In genomic region chr14:54742375-54742774, GRCm38 (mm10) we compare ENCODE assay signal across 14 mouse cellular contexts. TPM values are rescaled to one million over a fixed set of nuclear protein-coding genes. Genes with fewer than 3 reads are reported as not detected.
A peak's percentile ranks its signal among the peaks of the same experiment; 100 is the strongest.
DNase-seq lines count a peak whose midpoint lies in the region; ATAC-seq lines count a peak whose summit lies in the region.
"Had no signal": no experiment of that assay in that cellular context is flagged by ENCODE, and none has a peak within 500 bp of the region (broad histone marks: within the 10 kb centered on the region; RNA-seq: fewer than 3 reads in every experiment).

No protein-coding gene starts in this region.

- 40% methylated on average over 2 of the region's 2 CpGs for WGBS in kidney, embryonic 15.5 days

- no peaks in the 10 kb centered on the region for H3K9me3 ChIP-seq in kidney, embryonic 15.5 days (replicated peaks)
- H3K9me3 ChIP-seq: liver, embryonic 15.5 days had no signal

- H3K4me3 ChIP-seq in kidney, embryonic 15.5 days (replicated peaks) = no peak overlapping the region
- H3K4me3 ChIP-seq: liver, embryonic 15.5 days; myocyte had no signal

- H3K27me3 ChIP-seq in kidney, embryonic 15.5 days = no peaks in the 10 kb centered on the region
- H3K27me3 ChIP-seq: liver, embryonic 15.5 days had no signal

- H3K9ac ChIP-seq in kidney, embryonic 15.5 days = no peak overlapping the region
- H3K9ac ChIP-seq: liver, embryonic 15.5 days had no signal

- no peak overlapping the region for H3K27ac ChIP-seq in kidney, embryonic 15.5 days
- H3K27ac ChIP-seq: liver, embryonic 15.5 days had no signal

- peaks cover 11% of the 10 kb centered on the region for H3K4me1 ChIP-seq in kidney, embryonic 15.5 days

- no peaks in the 10 kb centered on the region for H3K36me3 ChIP-seq in kidney, embryonic 15.5 days
- H3K36me3 ChIP-seq: liver, embryonic 15.5 days had no signal

- no peak overlapping the region for H3K4me2 ChIP-seq in kidney, embryonic 15.5 days
- H3K4me2 ChIP-seq: liver, embryonic 15.5 days had no signal

- DNase-seq in kidney, adult 11 months = peak; percentile 89
- DNase-seq in adrenal gland, postnatal 36 days = peak; percentile 60 to 66
- DNase-seq in kidney, adult 18-20 months = peak; percentile 75
- DNase-seq in lung, postnatal 36 days = peak; percentile 31
- DNase-seq in thymus, postnatal 0 days (ENCODE audit: low spot score) = no peak
- DNase-seq in right cerebral cortex, postnatal 4 days = no peak
- DNase-seq in frontal cortex, adult 2 months (ENCODE audit: extremely low spot score in 1 of 2, low spot score in 1 of 2) = no peak
- DNase-seq: B cell, adult 2 months; heart, postnatal 4 days; layer of hippocampus, postnatal 36 days had no signal

- ATAC-seq in kidney, embryonic 15.5 days (replicated peaks; ENCODE audit: low FRiP score) = no peak
- ATAC-seq: Patski had no signal

RNA-seq across cellular contexts. Expression of gene Cebpe, which starts 30.4 kb away (rescaled TPM):
- 0.21 TPM in 1 of 2 replicates, not detected in the other for polyA plus RNA-seq in kidney, embryonic 15.5 days (2015; fragmentation: Nextera tagmentation; extraction: Ambion mirVana)
- total RNA-seq in adrenal gland, postnatal 36 days (2021) = not detected
- not detected in 2 replicates for polyA plus RNA-seq in thymus, postnatal 0 days (2015; fragmentation: Nextera tagmentation; extraction: Ambion mirVana)
- polyA plus RNA-seq in frontal cortex, adult 2 months (2012; rRNA removed) = 0.17 TPM in 1 of 2 replicates, not detected in the other
- total RNA-seq: heart, postnatal 4 days; layer of hippocampus, postnatal 36 days had no signal
- polyA plus RNA-seq: myocyte, Patski had no signal

RNA-seq across cellular contexts. Expression of gene Slc7a8, which starts 39.4 kb away (rescaled TPM):
- polyA plus RNA-seq in kidney, embryonic 15.5 days (2015; fragmentation: Nextera tagmentation; extraction: Ambion mirVana) = 12.8 and 14.2 TPM in 2 replicates
- total RNA-seq in adrenal gland, postnatal 36 days (2021) = 10 to 100 TPM; 28.1 to 56.8 TPM
- polyA plus RNA-seq in thymus, postnatal 0 days (2015; fragmentation: Nextera tagmentation; extraction: Ambion mirVana) = 0.94 and 1.2 TPM in 2 replicates
- polyA plus RNA-seq in frontal cortex, adult 2 months (2012; rRNA removed) = 41.2 and 43.0 TPM in 2 replicates
- polyA plus RNA-seq: myocyte had no signal

RNA-seq across cellular contexts. Expression of gene Gm29776, which starts 43.7 kb away (rescaled TPM):
- polyA plus RNA-seq in kidney, embryonic 15.5 days (2015; fragmentation: Nextera tagmentation; extraction: Ambion mirVana) = 0.09 and 0.21 TPM in 2 replicates
- under 1 TPM in 1 of 2 experiments, not detected in 1; 0.23 TPM for total RNA-seq in adrenal gland, postnatal 36 days (2021)
- polyA plus RNA-seq in thymus, postnatal 0 days (2015; fragmentation: Nextera tagmentation; extraction: Ambion mirVana) = 0.09 and 0.18 TPM in 2 replicates
- 0.08 and 0.20 TPM in 2 replicates for polyA plus RNA-seq in frontal cortex, adult 2 months (2012; rRNA removed)
- total RNA-seq: layer of hippocampus, postnatal 36 days had no signal

RNA-seq across cellular contexts. Expression of gene Acin1, which starts 55.6 kb away (rescaled TPM):
- polyA plus RNA-seq in kidney, embryonic 15.5 days (2015; fragmentation: Nextera tagmentation; extraction: Ambion mirVana) = 142 and 145 TPM in 2 replicates
- 100 to 1,000 TPM; 140 to 178 TPM for total RNA-seq in adrenal gland, postnatal 36 days (2021)
- 137 and 173 TPM in 2 replicates for polyA plus RNA-seq in thymus, postnatal 0 days (2015; fragmentation: Nextera tagmentation; extraction: Ambion mirVana)
- polyA plus RNA-seq in frontal cortex, adult 2 months (2012; rRNA removed) = 239 and 246 TPM in 2 replicates

RNA-seq across cellular contexts. Expression of gene 1700123O20Rik, which starts 56.4 kb away (rescaled TPM):
- polyA plus RNA-seq in kidney, embryonic 15.5 days (2015; fragmentation: Nextera tagmentation; extraction: Ambion mirVana) = 85.9 and 88.7 TPM in 2 replicates
- 10 to 100 TPM; 40.6 to 42.1 TPM for total RNA-seq in adrenal gland, postnatal 36 days (2021)
- 101 TPM in 2 replicates for polyA plus RNA-seq in thymus, postnatal 0 days (2015; fragmentation: Nextera tagmentation; extraction: Ambion mirVana)
- polyA plus RNA-seq in frontal cortex, adult 2 months (2012; rRNA removed) = 36.3 and 36.6 TPM in 2 replicates

Comparison
In these comparisons a context has a peak if more than half of its experiments do, and no peak if none do; other contexts are left out.
1. DNase-seq: peak in kidney, adult 11 months (single experiment), adrenal gland, postnatal 36 days (2 of 2), kidney, adult 18-20 months (single experiment) and lung, postnatal 36 days (single experiment); none in thymus, postnatal 0 days (single experiment), right cerebral cortex, postnatal 4 days (single experiment) and frontal cortex, adult 2 months (0 of 2).